Mouse (Mus musculus) forebrain, embryonic 16.5 days (tissue): ENCODE data around the gene Unc5cl. TPM values are rescaled to one million over a fixed set of nuclear protein-coding genes. Genes with fewer than 3 reads are reported as not detected.
A peak's percentile ranks its signal among the peaks of the same experiment; 100 is the strongest.

Experiments
- ATAC-seq: fragments of 200-750 bp; cut with Nextera tagmentation; 2 replicates; pipeline ENCODE4 v1.8.0; 2017; ENCODE audit warnings: mild to moderate bottlenecking, moderate library complexity
- H3K27ac ChIP-seq: fragments of 300-500 bp; sonication (generic); 2 replicates; pipeline ENCODE4 v1.5.1; 2014; ENCODE audit warnings: low read length, control low read depth
- H3K27me3 ChIP-seq: fragments of 300-500 bp; sonication (generic); replicated peaks from 2 replicates; pipeline ENCODE4 v1.6.1; 2014; ENCODE audit warnings: low read length; ENCODE audit not compliant: control insufficient read depth, insufficient read depth
- H3K36me3 ChIP-seq: fragments of 300-500 bp; sonication (generic); 2 replicates; pipeline ENCODE4 v1.6.1; 2014; ENCODE audit not compliant: control insufficient read depth, insufficient read depth
- H3K4me1 ChIP-seq: fragments of 300-500 bp; sonication (generic); replicated peaks from 2 replicates; pipeline ENCODE4 v1.6.1; 2014; ENCODE audit warnings: low read length; ENCODE audit not compliant: control insufficient read depth, insufficient read depth
- H3K4me2 ChIP-seq: fragments of 300-500 bp; sonication (generic); 2 replicates; pipeline ENCODE4 v1.6.1; 2014; ENCODE audit warnings: mild to moderate bottlenecking, low read length, control low read depth
- H3K4me3 ChIP-seq: fragments of 300-500 bp; sonication (generic); replicated peaks from 2 replicates; pipeline ENCODE4 v1.5.1; 2014; ENCODE audit warnings: mild to moderate bottlenecking, low read length, control low read depth
- H3K9ac ChIP-seq: fragments of 300-500 bp; sonication (generic); replicated peaks from 2 replicates; pipeline ENCODE4 v1.6.1; 2014; ENCODE audit warnings: low read depth, low read length, control low read depth
- H3K9me3 ChIP-seq: fragments of 300-500 bp; sonication (generic); 2 replicates; pipeline ENCODE4 v1.6.1; 2016; ENCODE audit warnings: low read length; ENCODE audit not compliant: control insufficient read depth
- WGBS: fragments of 180-500 bp; shearing (Covaris S2); extraction: QIAGEN DNeasy Blood & Tissue Kit; methylation state at CpG from one replicate; pipeline ENCODE4 v1.1.7; 2014; 5-methylcytosine and 5-hydroxymethylcytosine counted together
- polyA plus RNA-seq: library from polyadenylated mRNA; unstranded; fragments of >200 nt; fragmentation: Nextera tagmentation; extraction: Ambion mirVana; gene quantifications from 2 replicates; pipeline ENCODE4 v1.2.1, GENCODE M21; 2015

Unc5cl gene
- polyA plus RNA-seq, 1 experiment from 2014 or later = 0.19 TPM

- WGBS = 93% methylated on average over 7 of the region's 7 CpGs
- no peak overlapping the region for H3K4me2 ChIP-seq
- no peak for ATAC-seq
- no peak overlapping the region for H3K4me3 ChIP-seq
- H3K4me1 ChIP-seq = no peaks in the 10 kb centered on the region
- no peak overlapping the region for H3K27ac ChIP-seq
- no peaks in the 10 kb centered on the region for H3K9me3 ChIP-seq
- H3K9ac ChIP-seq = no peak overlapping the region
- no peaks in the 10 kb centered on the region for H3K27me3 ChIP-seq
- no peaks in the 10 kb centered on the region for H3K36me3 ChIP-seq
Measured at GRCm38 (mm10) chr17:48557823-48558715, 103.4 kb downstream of the Unc5cl start.

GRCm38 (mm10) chr17:48564931-48565330 lies 110.2 kb downstream of the Unc5cl start:
- Histone ChIP-seq H3K27ac (no peak overlapping the region), H3K9me3 (no peaks in the 10 kb centered on the region), H3K4me1 (no peaks in the 10 kb centered on the region), H3K4me2 (no peak overlapping the region), H3K9ac (no peak overlapping the region), H3K4me3 (no peak overlapping the region), H3K36me3 (no peaks in the 10 kb centered on the region), H3K27me3 (no peaks in the 10 kb centered on the region)
- no peak for ATAC-seq
- 96% methylated on average over 8 of the region's 8 CpGs for WGBS

DNA sequence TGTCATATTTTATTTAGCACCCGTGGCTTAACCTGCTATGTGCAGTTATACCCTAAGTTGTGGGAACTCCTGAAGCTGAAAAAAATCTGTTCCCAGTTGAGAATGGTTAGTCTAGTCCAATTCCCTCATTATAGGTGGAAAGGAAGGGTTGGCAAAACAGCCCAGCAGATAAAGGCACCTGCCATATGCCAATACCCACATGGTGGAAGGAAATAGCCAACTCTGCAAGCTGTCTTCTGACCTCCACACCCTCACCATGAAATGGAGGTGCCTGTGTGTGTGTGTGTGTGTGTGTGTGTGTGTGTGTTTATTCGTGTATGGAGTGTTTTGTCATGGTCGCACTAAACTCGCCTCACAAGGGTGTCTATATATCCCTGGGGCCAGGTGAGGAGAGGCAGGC lies 115.0 kb downstream of the Unc5cl start:
- H3K4me3 ChIP-seq = no peak overlapping the region
- H3K4me2 ChIP-seq = no peak overlapping the region
- no peak for ATAC-seq
- no peaks in the 10 kb centered on the region for H3K36me3 ChIP-seq
- H3K9ac ChIP-seq = no peak overlapping the region
- H3K27me3 ChIP-seq = no peaks in the 10 kb centered on the region
- H3K27ac ChIP-seq = no peak overlapping the region
- no peaks in the 10 kb centered on the region for H3K9me3 ChIP-seq
- no peaks in the 10 kb centered on the region for H3K4me1 ChIP-seq
- WGBS = 86% methylated on average over 4 of the region's 4 CpGs

DNA sequence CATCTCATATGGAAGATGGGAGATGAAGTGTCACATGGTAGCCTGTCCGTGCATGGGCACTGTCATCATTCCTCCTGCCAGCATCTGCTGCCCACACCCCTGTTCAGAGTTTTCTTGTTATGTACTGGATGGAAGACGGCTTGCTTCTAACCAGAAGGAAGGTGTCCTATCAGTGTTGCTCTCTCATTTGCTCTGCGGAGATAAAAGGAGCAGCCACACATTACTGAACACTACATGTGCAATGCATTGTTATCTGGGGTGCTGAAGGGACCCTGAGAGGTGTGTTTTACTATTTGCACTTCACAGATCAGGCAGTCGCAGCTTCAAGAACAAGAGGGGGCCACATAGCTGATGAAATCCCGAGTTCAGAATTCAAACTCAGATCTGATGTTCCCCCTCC lies 126.5 kb downstream of the Unc5cl start:
- H3K27me3 ChIP-seq = no peaks in the 10 kb centered on the region
- 84% methylated on average over 5 of the region's 5 CpGs for WGBS
- no peak overlapping the region for H3K9ac ChIP-seq
- H3K36me3 ChIP-seq = no peaks in the 10 kb centered on the region
- ATAC-seq = no peak
- H3K4me3 ChIP-seq = no peak overlapping the region
- H3K27ac ChIP-seq = no peak overlapping the region
- H3K4me2 ChIP-seq = no peak overlapping the region
- H3K9me3 ChIP-seq = no peaks in the 10 kb centered on the region
- 0 out of 2 replicates have a peak, but pooled peaks cover 5% of the 10 kb centered on the region for H3K4me1 ChIP-seq

DNA sequence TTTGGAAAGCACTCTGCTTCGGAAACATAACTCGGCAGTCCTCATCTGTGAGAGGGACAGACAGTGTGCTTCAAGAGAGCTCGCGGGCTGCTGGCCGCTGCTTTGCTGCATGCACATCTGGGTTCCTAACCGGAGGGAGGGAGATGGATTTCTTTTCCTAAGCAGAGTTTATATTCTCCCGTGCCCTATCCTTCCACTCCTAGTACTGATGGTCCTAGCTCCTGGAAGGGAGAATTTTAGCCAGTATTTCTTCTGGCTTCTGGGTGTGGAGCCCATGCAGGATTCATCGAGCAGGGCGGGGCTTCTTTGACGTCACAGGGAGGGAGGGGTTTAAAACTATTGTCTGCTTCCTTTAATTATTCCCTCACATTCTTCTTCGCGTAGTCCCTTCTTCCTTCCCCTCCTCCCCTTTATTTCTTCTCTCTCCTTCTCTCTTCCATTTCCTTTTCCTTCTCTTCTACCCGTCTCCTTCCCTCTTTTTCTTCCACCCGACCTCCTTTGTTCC lies 127.8 kb downstream of the Unc5cl start:
- Histone ChIP-seq H3K4me2 (peak overlapping the region; percentile 29), H3K9me3 (no peaks in the 10 kb centered on the region), H3K9ac (0 out of 2 replicates have a peak overlapping the region, but pooled peaks have one; percentile 2), H3K27me3 (no peaks in the 10 kb centered on the region), H3K36me3 (no peaks in the 10 kb centered on the region), H3K4me1 (0 out of 2 replicates have a peak, but pooled peaks cover 6% of the 10 kb centered on the region), H3K27ac (no peak overlapping the region), H3K4me3 (peak overlapping the region; percentile 12)
- WGBS = 46% methylated on average over 14 of the region's 14 CpGs
- 0 out of 2 replicates have a peak, but pooled peaks have one; percentile 24 for ATAC-seq

GRCm38 (mm10) chr17:48583401-48583800 lies 128.7 kb downstream of the Unc5cl start:
- Histone ChIP-seq H3K4me3 (no peak overlapping the region), H3K9me3 (no peaks in the 10 kb centered on the region), H3K4me2 (no peak overlapping the region), H3K9ac (no peak overlapping the region), H3K36me3 (no peaks in the 10 kb centered on the region), H3K4me1 (0 out of 2 replicates have a peak, but pooled peaks cover 6% of the 10 kb centered on the region), H3K27ac (no peak overlapping the region), H3K27me3 (no peaks in the 10 kb centered on the region)
- WGBS = 77% methylated on average over 11 of the region's 11 CpGs
- no peak for ATAC-seq

- 8% methylated on average over 14 of the region's 14 CpGs for WGBS
- 0 out of 2 replicates have a peak, but pooled peaks cover 6% of the 10 kb centered on the region for H3K4me1 ChIP-seq
- no peaks in the 10 kb centered on the region for H3K27me3 ChIP-seq
- H3K9ac ChIP-seq = no peak overlapping the region
- ATAC-seq = peak; percentile 83
- no peak overlapping the region for H3K27ac ChIP-seq
- H3K36me3 ChIP-seq = no peaks in the 10 kb centered on the region
- peak overlapping the region; percentile 19 for H3K4me3 ChIP-seq
- peak overlapping the region; percentile 43 for H3K4me2 ChIP-seq
- no peaks in the 10 kb centered on the region for H3K9me3 ChIP-seq
Measured at GRCm38 (mm10) chr17:48585902-48586359, 131.2 kb downstream of the Unc5cl start.

DNA sequence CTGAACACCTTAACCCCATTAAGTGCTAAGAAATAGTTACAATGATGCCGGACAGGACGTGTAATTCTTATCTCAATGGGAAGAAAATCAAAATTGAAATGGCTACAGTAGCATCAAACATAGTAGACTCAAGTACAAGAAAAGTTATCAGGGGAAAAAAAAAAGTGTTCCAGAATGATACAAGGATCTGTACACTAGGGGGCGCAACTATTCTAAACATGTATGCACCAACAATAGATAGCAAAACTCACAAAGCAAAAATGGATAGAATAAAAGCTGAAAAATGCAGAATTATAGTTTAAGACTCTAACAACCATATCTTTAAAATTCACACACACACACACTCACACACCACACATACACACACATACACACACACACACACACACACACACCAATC lies 134.0 kb downstream of the Unc5cl start:
- no peak for ATAC-seq
- no peak overlapping the region for H3K9ac ChIP-seq
- H3K4me1 ChIP-seq = 0 out of 2 replicates have a peak, but pooled peaks cover 6% of the 10 kb centered on the region
- H3K27ac ChIP-seq = no peak overlapping the region
- H3K27me3 ChIP-seq = no peaks in the 10 kb centered on the region
- H3K36me3 ChIP-seq = no peaks in the 10 kb centered on the region
- WGBS = 52% methylated on average over 3 of the region's 3 CpGs
- no peaks in the 10 kb centered on the region for H3K9me3 ChIP-seq
- H3K4me2 ChIP-seq = no peak overlapping the region
- H3K4me3 ChIP-seq = no peak overlapping the region
